Mouse (Mus musculus): ENCODE results near the gene AU022252. TPM values are rescaled to one million over a fixed set of nuclear protein-coding genes. Genes with fewer than 3 reads are reported as not detected.

Gene AU022252
- polyA plus RNA-seq, 1 experiment = 1.4 TPM

GRCm38 (mm10) chr4:119195582-119196320 lies 36.8 kb downstream of the AU022252 start:
- H3K4me1 ChIP-seq (ENCODE audit: control insufficient read depth) = peaks cover 88% of the 10 kb centered on the region
- TF ChIP-seq GATA1 (IDR thresholded peaks at IDR 0.05; ENCODE audit: low read length) (no peak), TAL1 (IDR thresholded peaks at IDR 0.05; ENCODE audit: low read length) (no peak)

GRCm38 (mm10) chr4:119194909-119195581 lies 37.5 kb downstream of the AU022252 start, which contains the start of gene Svbp:
Gene Svbp, plus strand, starts transcription at chr4:119195306.
- peak within 1 kb of the TSS; percentile 73 for H3K4me3 ChIP-seq (replicated peaks)
- peaks cover 36% of the 10 kb centered on the region for H3K36me3 ChIP-seq (ENCODE audit: control insufficient read depth)
- no peaks in the 10 kb centered on the region for H3K9me3 ChIP-seq (ENCODE audit: control insufficient read depth, low read length)
- peaks cover 91% of the 10 kb centered on the region for H3K4me1 ChIP-seq (ENCODE audit: control insufficient read depth)
- no peaks in the 10 kb centered on the region for H3K27me3 ChIP-seq (ENCODE audit: control insufficient read depth)
- TF ChIP-seq TAL1 (IDR thresholded peaks at IDR 0.05; ENCODE audit: low read length) (no peak), GATA1 (IDR thresholded peaks at IDR 0.05; ENCODE audit: low read length) (no peak)

More at GRCm38 (mm10) chr4:119195582-119196320, 36.8 kb downstream of the AU022252 start:
- Histone ChIP-seq H3K36me3 (ENCODE audit: control insufficient read depth) (peaks cover 41% of the 10 kb centered on the region), H3K27me3 (ENCODE audit: control insufficient read depth) (no peaks in the 10 kb centered on the region), H3K9me3 (ENCODE audit: control insufficient read depth, low read length) (no peaks in the 10 kb centered on the region), H3K4me3 (replicated peaks) (peak overlapping the region; percentile 73)

- TF ChIP-seq TAL1 (IDR thresholded peaks at IDR 0.05; ENCODE audit: low read length) (no peak), GATA1 (IDR thresholded peaks at IDR 0.05; ENCODE audit: low read length) (no peak)
- Histone ChIP-seq H3K4me1 (ENCODE audit: control insufficient read depth) (peaks cover 79% of the 10 kb centered on the region), H3K4me3 (replicated peaks) (no peak overlapping the region), H3K27me3 (ENCODE audit: control insufficient read depth) (no peaks in the 10 kb centered on the region), H3K9me3 (ENCODE audit: control insufficient read depth, low read length) (no peaks in the 10 kb centered on the region), H3K36me3 (ENCODE audit: control insufficient read depth) (peaks cover 31% of the 10 kb centered on the region)
These were observed 39.8 kb downstream of the AU022252 start for GRCm38 (mm10) chr4:119192757-119193156.

DNA sequence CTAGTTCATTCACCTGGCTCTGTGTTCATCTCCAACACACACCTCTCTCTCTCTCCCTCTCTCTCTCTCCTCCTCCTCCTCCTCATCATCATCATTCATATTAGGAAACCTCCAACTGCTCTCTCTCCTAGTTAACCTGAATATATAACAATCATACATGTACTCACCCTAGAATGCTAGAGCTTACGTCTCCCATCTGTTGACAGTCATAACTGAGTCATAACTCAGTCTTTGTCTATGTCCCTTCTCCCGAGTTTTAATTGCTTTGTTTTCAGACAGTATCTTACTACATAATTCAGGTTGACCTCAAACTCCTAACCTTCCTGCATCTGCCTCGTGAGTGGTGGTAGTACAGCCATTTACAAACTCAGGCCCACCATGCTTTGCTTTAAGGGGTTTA lies 41.2 kb downstream of the AU022252 start:
- Histone ChIP-seq H3K36me3 (ENCODE audit: control insufficient read depth) (peaks cover 32% of the 10 kb centered on the region), H3K9me3 (ENCODE audit: control insufficient read depth, low read length) (no peaks in the 10 kb centered on the region), H3K4me1 (ENCODE audit: control insufficient read depth) (peaks cover 78% of the 10 kb centered on the region), H3K4me3 (replicated peaks) (peak overlapping the region; percentile 70), H3K27me3 (ENCODE audit: control insufficient read depth) (no peaks in the 10 kb centered on the region)
- TF ChIP-seq GATA1 (IDR thresholded peaks at IDR 0.05; ENCODE audit: low read length) (no peak), TAL1 (IDR thresholded peaks at IDR 0.05; ENCODE audit: low read length) (no peak)

DNA sequence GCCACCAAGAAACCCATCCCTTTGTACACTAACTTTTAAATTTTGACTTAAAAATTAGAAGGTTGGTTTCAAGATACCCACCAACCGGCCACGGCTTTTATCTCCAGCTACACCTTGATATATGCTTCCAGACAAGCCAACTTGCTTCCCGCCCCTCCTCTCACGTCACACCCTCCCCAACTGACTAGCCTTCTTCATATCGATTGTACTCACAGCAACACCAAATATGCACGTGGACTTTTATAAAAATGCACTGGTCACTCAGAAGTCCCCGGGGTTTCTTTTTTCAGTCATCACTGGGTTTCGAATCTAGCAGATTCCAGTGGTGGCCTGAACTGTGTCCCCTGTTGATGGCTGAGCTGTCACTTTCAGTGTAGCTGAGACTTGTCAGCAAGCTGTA lies 41.9 kb downstream of the AU022252 start:
- peaks cover 78% of the 10 kb centered on the region for H3K4me1 ChIP-seq (ENCODE audit: control insufficient read depth)
- H3K36me3 ChIP-seq (ENCODE audit: control insufficient read depth) = peaks cover 37% of the 10 kb centered on the region

GRCm38 (mm10) chr4:119189864-119190263 lies 42.6 kb downstream of the AU022252 start, which contains the start of gene Ermap:
Gene Ermap, minus strand, starts transcription at chr4:119190011.
- peaks cover 45% of the 10 kb centered on the region for H3K36me3 ChIP-seq (ENCODE audit: control insufficient read depth)
- H3K4me3 ChIP-seq (replicated peaks) = peak within 1 kb of the TSS; percentile 70
- no peaks in the 10 kb centered on the region for H3K27me3 ChIP-seq (ENCODE audit: control insufficient read depth)
- peak; percentile 80 for TF ChIP-seq TAL1 (IDR thresholded peaks at IDR 0.05; ENCODE audit: low read length)
- peak; percentile 76 for TF ChIP-seq GATA1 (IDR thresholded peaks at IDR 0.05; ENCODE audit: low read length)
- H3K4me1 ChIP-seq (ENCODE audit: control insufficient read depth) = peaks cover 82% of the 10 kb centered on the region
- H3K9me3 ChIP-seq (ENCODE audit: control insufficient read depth, low read length) = no peaks in the 10 kb centered on the region

More for the DNA sequence above, 41.9 kb downstream of the AU022252 start:
- TF ChIP-seq TAL1 (IDR thresholded peaks at IDR 0.05; ENCODE audit: low read length) (peak; percentile 66), GATA1 (IDR thresholded peaks at IDR 0.05; ENCODE audit: low read length) (peak; percentile 76)
- H3K27me3 ChIP-seq (ENCODE audit: control insufficient read depth) = no peaks in the 10 kb centered on the region
- no peaks in the 10 kb centered on the region for H3K9me3 ChIP-seq (ENCODE audit: control insufficient read depth, low read length)
- H3K4me3 ChIP-seq (replicated peaks) = peak overlapping the region; percentile 70

GRCm38 (mm10) chr4:119189392-119189791 lies 43.1 kb downstream of the AU022252 start:
- Histone ChIP-seq H3K9me3 (ENCODE audit: control insufficient read depth, low read length) (no peaks in the 10 kb centered on the region), H3K36me3 (ENCODE audit: control insufficient read depth) (peaks cover 49% of the 10 kb centered on the region), H3K4me1 (ENCODE audit: control insufficient read depth) (peaks cover 80% of the 10 kb centered on the region), H3K27me3 (ENCODE audit: control insufficient read depth) (no peaks in the 10 kb centered on the region), H3K4me3 (replicated peaks) (peak overlapping the region; percentile 70)
- TF ChIP-seq TAL1 (IDR thresholded peaks at IDR 0.05; ENCODE audit: low read length) (no peak), GATA1 (IDR thresholded peaks at IDR 0.05; ENCODE audit: low read length) (no peak)

DNA sequence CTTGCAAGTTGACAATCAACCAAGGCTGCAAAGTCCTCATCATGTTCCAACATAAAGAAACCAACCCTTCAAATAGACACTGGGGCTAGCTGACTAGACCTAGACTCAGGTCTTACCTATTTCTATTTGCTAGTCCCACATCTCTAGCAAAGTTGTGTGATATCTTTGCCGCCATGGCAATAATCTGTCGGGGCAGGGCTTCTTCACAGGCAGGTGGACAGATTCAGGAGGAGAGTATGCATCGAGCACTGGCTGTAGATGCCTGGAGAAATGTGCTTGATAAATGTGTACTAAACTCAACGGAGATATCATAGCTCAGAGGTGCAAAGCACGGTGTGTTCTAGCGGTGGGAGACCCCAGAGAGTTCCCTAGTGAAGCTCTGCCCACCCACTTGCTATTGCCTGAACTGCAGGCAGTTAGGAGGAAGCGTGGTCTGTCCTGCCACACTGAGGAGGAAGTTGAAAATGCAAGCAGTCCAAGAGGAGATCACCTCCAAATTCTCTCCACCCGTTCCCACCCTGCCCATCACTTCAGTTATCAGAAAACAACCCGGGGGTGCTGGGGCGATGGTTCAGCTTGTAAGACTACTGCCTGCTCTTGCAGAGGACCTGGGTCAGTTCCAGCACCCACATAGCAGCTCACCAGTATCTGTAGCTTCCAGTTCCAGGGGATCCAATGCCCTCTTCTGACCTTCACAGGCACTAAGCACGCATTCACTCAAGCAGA lies 44.3 kb downstream of the AU022252 start:
- Histone ChIP-seq H3K9me3 (ENCODE audit: control insufficient read depth, low read length) (no peaks in the 10 kb centered on the region), H3K27me3 (ENCODE audit: control insufficient read depth) (no peaks in the 10 kb centered on the region; the same call in 1 of the 2 replicates), H3K36me3 (ENCODE audit: control insufficient read depth) (peaks cover 61% of the 10 kb centered on the region), H3K4me1 (ENCODE audit: control insufficient read depth) (peaks cover 79% of the 10 kb centered on the region), H3K4me3 (replicated peaks) (peak overlapping the region; percentile 70)
- TF ChIP-seq TAL1 (IDR thresholded peaks at IDR 0.05; ENCODE audit: low read length) (no peak), GATA1 (IDR thresholded peaks at IDR 0.05; ENCODE audit: low read length) (no peak)

All from erythroblast, embryonic 14.5 days (primary cell).